Mouse (Mus musculus): ENCODE results near the gene Habp4. TPM values are rescaled to one million over a fixed set of nuclear protein-coding genes. Genes with fewer than 3 reads are reported as not detected.

The Habp4 gene
- polyA plus RNA-seq, 1 experiment, result 7.0 TPM

GRCm38 (mm10) chr13:64153083-64153682, 8.4 kb upstream of the Habp4 start, which contains the start of gene Zfp367:
TSS of gene Zfp367 (minus strand) at chr13:64153202.
- Histone ChIP-seq H3K27me3 (ENCODE audit: control insufficient read depth, insufficient read depth, low read length, poor library complexity, severe bottlenecking) (no peaks in the 10 kb centered on the region), H3K9me3 (replicated peaks; ENCODE audit: control insufficient read depth, insufficient read depth, low read length, poor library complexity, severe bottlenecking) (no peaks in the 10 kb centered on the region), H3K4me1 (ENCODE audit: control insufficient read depth, insufficient read depth, low read length) (peaks cover 2% of the 10 kb centered on the region), H3K36me3 (ENCODE audit: control insufficient read depth, insufficient read depth, low read length, poor library complexity, severe bottlenecking) (no peaks in the 10 kb centered on the region), H3K9ac (ENCODE audit: low read depth, poor library complexity, severe bottlenecking) (peak within 1 kb of the TSS; percentile 89), H3K27ac (ENCODE audit: insufficient read depth, low read length) (peak within 1 kb of the TSS; percentile 85), H3K4me3 (ENCODE audit: low read depth, low read length) (peak within 1 kb of the TSS; percentile 81)
- peak; percentile 29 for TF ChIP-seq POLR2A (IDR thresholded peaks at IDR 0.05; ENCODE audit: insufficient read depth, low read length)
- no peak for TF ChIP-seq CTCF (IDR thresholded peaks at IDR 0.05; ENCODE audit: low read depth, low read length)

- peaks cover 2% of the 10 kb centered on the region for H3K4me1 ChIP-seq (ENCODE audit: control insufficient read depth, insufficient read depth, low read length)
- H3K9me3 ChIP-seq (replicated peaks; ENCODE audit: control insufficient read depth, insufficient read depth, low read length, poor library complexity, severe bottlenecking), result no peaks in the 10 kb centered on the region
- no peaks in the 10 kb centered on the region for H3K27me3 ChIP-seq (ENCODE audit: control insufficient read depth, insufficient read depth, low read length, poor library complexity, severe bottlenecking)
- H3K4me3 ChIP-seq (ENCODE audit: low read depth, low read length), result peak overlapping the region; percentile 51
- H3K9ac ChIP-seq (ENCODE audit: low read depth, poor library complexity, severe bottlenecking), result peak overlapping the region; percentile 58
- no peaks in the 10 kb centered on the region for H3K36me3 ChIP-seq (ENCODE audit: control insufficient read depth, insufficient read depth, low read length, poor library complexity, severe bottlenecking)
- no peak for TF ChIP-seq CTCF (IDR thresholded peaks at IDR 0.05; ENCODE audit: low read depth, low read length)
- TF ChIP-seq EP300 (IDR thresholded peaks at IDR 0.05; ENCODE audit: insufficient read depth, low read depth, low read length), result peak; percentile 64; the same call in 1 of the 2 replicates
- peak overlapping the region; percentile 85 for H3K27ac ChIP-seq (ENCODE audit: insufficient read depth, low read length)
These were observed 7.8 kb upstream of the Habp4 start for GRCm38 (mm10) chr13:64153751-64154267.

DNA sequence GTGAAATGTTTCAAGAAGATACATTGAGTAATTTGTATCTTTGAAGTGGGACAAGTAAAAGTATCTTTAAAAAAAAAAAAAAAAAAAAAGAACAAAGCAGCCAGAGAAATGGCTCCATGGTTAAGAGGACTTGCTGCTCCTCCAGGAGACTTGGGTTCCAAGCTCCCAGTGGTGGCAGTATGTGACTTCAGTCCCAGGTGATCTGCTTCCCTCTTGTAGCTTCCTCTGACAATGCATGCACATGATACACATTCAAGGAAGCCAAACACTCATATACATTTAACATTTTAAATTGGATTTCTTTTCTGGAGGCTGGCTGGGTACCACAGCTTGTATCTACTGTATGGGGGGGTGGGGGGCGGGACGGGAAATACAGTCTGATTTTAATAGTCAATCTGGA, 7.0 kb upstream of the Habp4 start:
- H3K36me3 ChIP-seq (ENCODE audit: control insufficient read depth, insufficient read depth, low read length, poor library complexity, severe bottlenecking), result no peaks in the 10 kb centered on the region
- H3K9ac ChIP-seq (ENCODE audit: low read depth, poor library complexity, severe bottlenecking), result no peak overlapping the region
- no peaks in the 10 kb centered on the region for H3K9me3 ChIP-seq (replicated peaks; ENCODE audit: control insufficient read depth, insufficient read depth, low read length, poor library complexity, severe bottlenecking)
- TF ChIP-seq EP300 (IDR thresholded peaks at IDR 0.05; ENCODE audit: insufficient read depth, low read depth, low read length) (no peak), CTCF (IDR thresholded peaks at IDR 0.05; ENCODE audit: low read depth, low read length) (no peak), POLR2A (IDR thresholded peaks at IDR 0.05; ENCODE audit: insufficient read depth, low read length) (no peak)
- H3K27ac ChIP-seq (ENCODE audit: insufficient read depth, low read length), result peak overlapping the region; percentile 50; the same call in 1 of the 2 replicates
- no peaks in the 10 kb centered on the region for H3K27me3 ChIP-seq (ENCODE audit: control insufficient read depth, insufficient read depth, low read length, poor library complexity, severe bottlenecking)
- peaks cover 2% of the 10 kb centered on the region for H3K4me1 ChIP-seq (ENCODE audit: control insufficient read depth, insufficient read depth, low read length)
- no peak overlapping the region for H3K4me3 ChIP-seq (ENCODE audit: low read depth, low read length)

- Histone ChIP-seq H3K9ac (ENCODE audit: low read depth, poor library complexity, severe bottlenecking) (no peak overlapping the region), H3K27me3 (ENCODE audit: control insufficient read depth, insufficient read depth, low read length, poor library complexity, severe bottlenecking) (no peaks in the 10 kb centered on the region), H3K4me1 (ENCODE audit: control insufficient read depth, insufficient read depth, low read length) (peaks cover 1% of the 10 kb centered on the region), H3K9me3 (replicated peaks; ENCODE audit: control insufficient read depth, insufficient read depth, low read length, poor library complexity, severe bottlenecking) (no peaks in the 10 kb centered on the region), H3K27ac (ENCODE audit: insufficient read depth, low read length) (no peak overlapping the region), H3K4me3 (ENCODE audit: low read depth, low read length) (no peak overlapping the region), H3K36me3 (ENCODE audit: control insufficient read depth, insufficient read depth, low read length, poor library complexity, severe bottlenecking) (no peaks in the 10 kb centered on the region)
- no peak for TF ChIP-seq CTCF (IDR thresholded peaks at IDR 0.05; ENCODE audit: low read depth, low read length)
- TF ChIP-seq EP300 (IDR thresholded peaks at IDR 0.05; ENCODE audit: insufficient read depth, low read depth, low read length), result no peak
- no peak for TF ChIP-seq POLR2A (IDR thresholded peaks at IDR 0.05; ENCODE audit: insufficient read depth, low read length)
These were observed 6.5 kb upstream of the Habp4 start for GRCm38 (mm10) chr13:64155171-64155571.

- Histone ChIP-seq H3K4me1 (ENCODE audit: control insufficient read depth, insufficient read depth, low read length) (no peaks in the 10 kb centered on the region), H3K27me3 (ENCODE audit: control insufficient read depth, insufficient read depth, low read length, poor library complexity, severe bottlenecking) (no peaks in the 10 kb centered on the region), H3K4me3 (ENCODE audit: low read depth, low read length) (no peak overlapping the region), H3K36me3 (ENCODE audit: control insufficient read depth, insufficient read depth, low read length, poor library complexity, severe bottlenecking) (no peaks in the 10 kb centered on the region), H3K9me3 (replicated peaks; ENCODE audit: control insufficient read depth, insufficient read depth, low read length, poor library complexity, severe bottlenecking) (no peaks in the 10 kb centered on the region), H3K9ac (ENCODE audit: low read depth, poor library complexity, severe bottlenecking) (no peak overlapping the region), H3K27ac (ENCODE audit: insufficient read depth, low read length) (no peak overlapping the region)
- TF ChIP-seq CTCF (IDR thresholded peaks at IDR 0.05; ENCODE audit: low read depth, low read length) (no peak), EP300 (IDR thresholded peaks at IDR 0.05; ENCODE audit: insufficient read depth, low read depth, low read length) (no peak), POLR2A (IDR thresholded peaks at IDR 0.05; ENCODE audit: insufficient read depth, low read length) (no peak)
These were observed 4.7 kb upstream of the Habp4 start for GRCm38 (mm10) chr13:64156966-64157365.

DNA sequence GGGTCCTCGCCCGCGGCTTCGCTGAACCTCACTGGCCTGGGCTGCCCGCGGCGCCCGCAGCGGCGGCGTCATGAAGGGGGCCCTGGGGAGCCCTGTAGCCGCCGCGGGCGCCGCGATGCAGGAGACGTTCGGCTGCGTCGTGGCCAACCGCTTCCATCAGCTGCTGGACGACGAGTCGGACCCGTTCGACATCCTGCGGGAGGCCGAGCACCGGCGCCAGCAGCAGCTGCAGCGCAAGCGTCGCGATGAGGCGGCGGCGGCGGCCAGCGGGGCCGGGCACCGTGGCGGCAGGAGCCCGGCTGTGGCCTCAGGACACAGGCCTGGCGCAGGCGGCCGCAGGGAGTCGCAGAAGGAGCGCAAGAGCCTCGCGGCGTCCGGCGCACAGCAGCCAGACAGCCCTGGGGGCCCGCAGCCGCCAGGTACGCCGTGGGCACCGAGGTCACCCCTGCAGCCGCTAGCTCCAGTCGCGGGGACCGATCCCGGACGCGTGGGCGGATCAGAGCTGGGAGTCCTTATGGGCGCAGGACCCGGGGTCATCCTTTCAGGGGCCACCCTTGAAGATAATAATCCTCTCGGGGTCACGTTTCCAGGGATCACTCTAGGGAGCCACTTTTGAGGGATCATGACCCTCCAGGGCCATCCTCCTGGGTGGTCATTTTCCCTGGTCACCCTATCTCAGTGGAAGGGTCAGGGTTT, 440 bp downstream of the Habp4 start:
- Histone ChIP-seq H3K9ac (ENCODE audit: low read depth, poor library complexity, severe bottlenecking) (peak overlapping the region; percentile 89), H3K27ac (ENCODE audit: insufficient read depth, low read length) (no peak overlapping the region), H3K4me1 (ENCODE audit: control insufficient read depth, insufficient read depth, low read length) (no peaks in the 10 kb centered on the region), H3K9me3 (replicated peaks; ENCODE audit: control insufficient read depth, insufficient read depth, low read length, poor library complexity, severe bottlenecking) (peaks cover 33% of the 10 kb centered on the region), H3K4me3 (ENCODE audit: low read depth, low read length) (peak overlapping the region; percentile 69), H3K27me3 (ENCODE audit: control insufficient read depth, insufficient read depth, low read length, poor library complexity, severe bottlenecking) (0 out of 2 replicates have a peak, but pooled peaks cover 3% of the 10 kb centered on the region), H3K36me3 (ENCODE audit: control insufficient read depth, insufficient read depth, low read length, poor library complexity, severe bottlenecking) (no peaks in the 10 kb centered on the region)
- no peak for TF ChIP-seq EP300 (IDR thresholded peaks at IDR 0.05; ENCODE audit: insufficient read depth, low read depth, low read length)
- no peak for TF ChIP-seq CTCF (IDR thresholded peaks at IDR 0.05; ENCODE audit: low read depth, low read length)
- TF ChIP-seq POLR2A (IDR thresholded peaks at IDR 0.05; ENCODE audit: insufficient read depth, low read length), result no peak

Data from ES-Bruce4 (cell line).